Mouse (Mus musculus): ENCODE measurements at regions not wholly inside any gene's neighbourhood (a gene's known extent, or its start where the extent isn't known, plus 50 kb on each side); places are given as distances from the start of the nearest gene placed in this dataset.

DNA sequence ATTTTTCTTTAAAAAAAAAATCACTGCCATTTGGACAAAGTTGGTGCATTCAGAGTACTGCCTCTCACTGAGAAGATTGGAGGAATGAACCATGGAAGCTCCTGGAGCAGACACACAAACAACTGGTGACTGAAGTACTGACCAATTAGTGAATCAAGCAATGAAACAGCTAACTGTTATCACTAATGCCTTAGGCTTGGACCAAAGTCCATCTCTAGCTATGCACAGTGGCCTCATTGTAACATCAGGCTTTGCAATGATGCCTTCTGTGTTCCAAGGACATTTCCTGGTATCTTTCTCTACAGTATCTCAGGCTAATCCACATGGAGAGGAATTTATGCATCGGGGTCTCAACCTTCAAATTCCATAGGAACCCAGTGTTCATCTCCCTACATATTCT, 123.2 kb upstream of the Nsun2 start:
- TF ChIP-seq ZC3H11A (IDR thresholded peaks at IDR 0.05; ENCODE audit: borderline replicate concordance, low read depth, low read length), result no peak
- TF ChIP-seq HCFC1 (IDR thresholded peaks at IDR 0.05; ENCODE audit: borderline replicate concordance, insufficient read depth, low read length), result no peak

All from ES-E14 (cell line).